Mouse (Mus musculus): ENCODE data around the gene Osbpl10.

DNA sequence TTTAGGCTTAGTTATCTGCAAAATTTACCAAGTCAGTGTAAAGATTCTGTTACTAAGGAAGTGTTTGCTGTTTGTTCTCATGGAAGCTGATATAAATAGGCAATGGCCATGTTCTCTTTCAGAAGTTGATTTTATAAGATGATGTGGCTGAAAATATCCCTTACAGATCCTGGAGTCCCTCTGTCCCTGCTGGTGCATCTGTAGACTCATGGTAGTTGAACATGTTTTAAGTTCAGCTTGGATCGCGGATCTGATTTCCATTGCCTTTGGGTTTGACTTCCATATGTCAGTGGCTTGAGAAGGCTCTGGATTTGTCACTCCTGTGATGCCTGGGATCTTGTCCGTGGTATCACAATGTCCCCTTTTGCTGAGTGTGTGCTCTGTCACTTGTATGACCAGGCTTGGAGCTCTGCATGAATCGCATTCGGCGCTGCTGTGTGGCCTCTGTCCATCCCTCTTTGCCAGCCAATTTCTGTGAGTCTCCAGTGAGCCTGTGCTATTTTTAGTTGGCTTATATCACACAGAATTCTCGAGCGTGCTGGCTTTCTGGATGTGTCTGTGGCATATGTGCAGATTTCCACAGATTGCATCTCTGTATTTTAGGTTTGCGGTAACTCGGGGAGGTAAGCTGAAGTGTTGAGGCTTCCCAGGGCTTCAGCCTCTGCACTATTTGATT, 45.5 kb downstream of the Osbpl10 start:
- TF ChIP-seq CTCF (conservative IDR thresholded peaks at IDR 0.05 in 1 of 2, IDR thresholded peaks at IDR 0.05 in 1 of 2; ENCODE audit: low read depth in 2 of 2, low read length in 2 of 2) (no peak), CHD2 (IDR thresholded peaks at IDR 0.05; ENCODE audit: low read length) (no peak), POLR2A (IDR thresholded peaks at IDR 0.05; ENCODE audit: low read depth, low read length) (no peak), USF1 (IDR thresholded peaks at IDR 0.05; ENCODE audit: low read depth, low read length) (no peak), UBTF (IDR thresholded peaks at IDR 0.05; ENCODE audit: low read depth, low read length) (no peak), MYC (IDR thresholded peaks at IDR 0.05; ENCODE audit: low read depth, low read length) (no peak)

Measured in CH12.LX (cell line).